Mouse (Mus musculus) ZHBTc4 (cell line): ENCODE measurements around the gene Pkd2l1.
"Not testable (repeated sequence)": the region's sequence is repeated elsewhere in the genome, so short reads cannot be mapped to it uniquely, and the experiment has no call there.

Experiments used
- DNase-seq: peaks from one replicate; pipeline ENCODE4 v3.0.0-alpha.2; 2011; ENCODE audit warnings: low read depth, low spot score

Pkd2l1 gene

DNA sequence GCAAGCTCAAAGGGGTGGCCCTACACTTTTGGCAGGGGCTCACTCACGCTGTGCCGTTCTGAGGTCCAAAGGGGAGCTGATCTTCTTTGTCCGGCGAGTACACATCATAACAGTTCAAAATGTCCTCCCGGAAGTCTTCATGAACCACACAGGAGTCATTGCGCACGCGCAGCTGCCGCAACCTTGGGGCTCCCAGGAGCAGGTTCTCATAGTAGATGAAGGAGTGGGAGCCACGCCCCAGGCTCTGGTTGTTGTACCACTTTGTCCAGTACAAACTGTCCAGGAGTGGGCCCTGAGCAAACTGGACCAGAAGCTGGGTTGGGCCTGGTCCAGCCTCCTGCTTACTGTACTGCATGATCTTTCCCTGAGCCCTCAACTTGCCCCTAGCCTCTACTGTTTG lies 35.2 kb downstream of the Pkd2l1 start:
- no peak for DNase-seq

DNA sequence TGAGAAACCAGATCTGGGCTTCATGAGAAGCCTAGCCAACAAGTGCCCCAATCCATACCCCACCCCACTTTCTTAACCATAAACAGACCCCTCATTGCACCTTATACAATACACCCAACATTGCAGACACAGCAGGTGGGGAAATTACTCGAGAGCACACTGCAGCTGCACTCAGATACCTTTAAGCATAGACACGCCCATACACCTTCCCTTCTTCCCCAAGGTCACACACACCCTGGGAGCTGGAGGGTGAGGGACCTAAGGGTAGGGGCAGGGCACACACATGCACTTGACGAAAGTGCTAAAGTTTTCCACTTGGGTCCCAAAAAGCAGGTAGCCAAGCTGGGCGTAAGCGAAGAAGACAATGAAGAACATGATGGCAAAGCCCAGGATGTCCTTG lies 38.5 kb downstream of the Pkd2l1 start:
- DNase-seq, result peak; percentile 74

DNA sequence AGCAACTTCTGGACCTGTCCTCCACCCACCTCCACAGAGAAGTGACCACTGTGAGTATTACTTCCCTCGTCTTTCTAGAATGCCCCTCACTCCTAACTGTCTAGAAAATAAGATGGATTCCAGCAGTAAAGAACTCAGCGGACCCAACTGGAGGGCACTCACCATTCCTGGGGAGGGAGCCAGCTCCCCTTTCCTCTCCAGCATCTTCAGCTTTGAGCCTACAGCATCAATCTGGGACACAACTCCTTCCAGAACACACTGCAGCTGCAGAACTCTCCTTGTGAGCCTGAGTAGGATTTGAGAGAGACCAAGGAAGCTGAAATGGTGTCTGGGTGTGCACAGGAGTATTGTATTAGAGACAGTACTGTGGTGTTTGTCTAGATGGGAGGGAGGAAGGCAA lies 43.3 kb downstream of the Pkd2l1 start:
- no peak for DNase-seq

DNA sequence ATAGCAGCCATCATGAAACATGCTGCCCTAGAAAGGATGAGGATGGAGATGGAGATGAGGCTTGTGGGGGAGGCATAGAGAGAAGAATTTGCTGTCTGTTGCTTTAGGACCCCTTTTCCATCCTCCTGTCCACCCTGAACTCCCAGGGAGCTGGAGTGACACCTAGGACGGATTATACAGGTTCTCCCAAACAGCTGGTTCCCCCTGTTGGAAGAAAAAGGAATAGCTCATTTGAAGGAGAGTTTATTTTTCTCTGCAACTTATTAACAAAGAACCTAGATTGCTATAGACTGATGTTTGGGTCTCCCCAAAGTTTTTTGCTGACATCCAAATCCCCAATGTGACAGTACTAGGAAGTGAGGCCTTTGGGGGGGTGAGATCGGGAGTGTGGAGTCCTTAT lies 43.9 kb downstream of the Pkd2l1 start:
- no peak for DNase-seq

DNA sequence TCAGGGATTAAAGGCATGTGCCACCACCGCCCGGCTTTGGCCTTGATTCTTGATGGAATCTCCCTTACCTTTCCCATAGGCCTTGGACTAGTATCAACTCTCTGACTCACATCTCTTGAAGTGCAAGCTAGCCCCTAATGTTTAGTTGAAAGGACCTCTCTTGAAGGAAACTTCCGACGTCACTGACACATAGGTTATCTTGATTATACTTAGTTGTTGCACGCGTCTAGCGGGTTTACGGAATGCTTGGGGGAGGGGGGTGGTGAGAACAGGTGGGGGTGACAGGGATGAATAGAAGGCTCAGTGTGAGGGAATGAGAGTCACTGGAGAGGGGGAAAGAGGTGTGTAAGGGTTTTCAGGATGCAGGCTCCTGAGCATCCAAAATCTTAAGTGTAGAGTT lies 45.3 kb downstream of the Pkd2l1 start:
- no peak for DNase-seq

DNA sequence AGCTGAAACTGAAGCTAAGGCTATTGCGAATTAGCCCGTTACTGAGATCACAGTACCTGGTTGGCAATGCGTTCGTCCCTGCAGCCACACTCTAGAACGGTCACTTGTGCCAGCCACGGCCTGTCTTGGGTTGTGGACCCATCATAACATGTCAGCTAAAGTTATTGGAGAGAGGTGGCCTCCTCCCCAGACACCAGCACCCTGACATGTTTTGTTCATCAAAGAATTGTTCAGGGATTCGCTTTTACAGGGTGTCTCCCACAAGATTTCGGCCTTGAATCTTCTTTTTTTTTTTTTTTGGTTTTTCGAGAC lies 45.7 kb downstream of the Pkd2l1 start:
- no peak for DNase-seq

DNA sequence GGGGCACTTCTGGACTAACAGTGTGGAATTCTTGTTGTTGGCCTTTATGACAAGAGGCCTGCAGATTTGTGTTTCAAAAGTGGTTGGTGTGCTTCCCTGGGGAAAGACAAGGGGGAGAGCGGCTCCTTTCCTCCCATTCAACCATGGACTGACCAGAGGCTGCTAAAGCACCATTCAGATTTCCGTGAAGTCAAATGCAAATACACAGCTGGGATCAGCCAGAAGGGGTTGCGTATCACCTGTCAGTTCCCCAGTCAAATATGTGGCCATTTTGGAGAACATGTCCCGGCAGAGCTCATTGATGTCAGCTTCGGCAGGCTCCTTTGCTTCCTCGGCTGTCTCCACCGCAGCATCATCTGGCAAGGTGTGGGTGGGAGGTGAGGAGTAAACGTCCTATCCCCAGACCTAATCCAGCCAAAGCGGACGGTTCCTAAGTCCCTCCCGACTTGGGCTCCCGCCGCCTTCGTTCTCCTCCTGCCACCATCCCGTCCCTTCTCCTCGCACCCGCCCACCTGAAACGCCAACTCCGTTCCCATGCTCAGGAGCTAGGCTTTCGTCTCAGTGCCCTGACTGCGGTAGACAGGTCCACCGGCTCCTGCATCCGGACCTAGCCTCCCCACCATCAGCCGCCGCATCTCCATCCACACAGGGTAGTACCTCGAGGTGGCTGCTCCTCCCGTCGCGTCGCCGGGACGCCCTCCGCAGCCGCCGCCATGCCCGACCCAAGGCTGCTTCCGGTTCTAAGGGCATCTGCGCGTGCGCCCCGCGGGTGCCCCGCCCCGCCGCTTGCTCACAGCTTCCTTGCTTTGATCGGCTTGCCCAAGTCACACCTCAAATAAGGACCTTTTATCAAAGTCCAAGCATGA lies 46.3 kb downstream of the Pkd2l1 start, which contains the start of gene Bloc1s2:
Gene Bloc1s2 (minus strand): TSS at position 745 of the 866 bp plus-strand sequence.
- DNase-seq, result peak; percentile 93

DNA sequence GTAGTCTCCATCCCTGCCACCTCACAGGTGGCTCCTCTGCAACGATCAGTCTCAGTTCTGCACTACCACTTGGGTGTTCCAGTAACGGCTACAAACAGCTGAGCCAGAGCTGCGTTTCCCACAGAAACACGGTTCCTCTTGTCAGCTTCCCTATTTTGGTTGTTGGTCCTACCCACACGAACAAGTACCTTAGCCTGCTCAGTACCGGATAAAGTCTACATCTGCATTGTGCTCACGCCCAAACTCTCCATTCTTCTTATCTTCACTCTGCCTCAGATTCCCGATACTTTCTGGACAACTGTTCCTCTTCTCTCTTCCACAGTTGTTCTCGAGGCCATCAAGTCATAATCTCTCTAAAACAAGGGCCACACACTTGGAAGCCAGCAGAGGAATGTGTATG lies 47.9 kb downstream of the Pkd2l1 start:
- DNase-seq, result no peak

DNA sequence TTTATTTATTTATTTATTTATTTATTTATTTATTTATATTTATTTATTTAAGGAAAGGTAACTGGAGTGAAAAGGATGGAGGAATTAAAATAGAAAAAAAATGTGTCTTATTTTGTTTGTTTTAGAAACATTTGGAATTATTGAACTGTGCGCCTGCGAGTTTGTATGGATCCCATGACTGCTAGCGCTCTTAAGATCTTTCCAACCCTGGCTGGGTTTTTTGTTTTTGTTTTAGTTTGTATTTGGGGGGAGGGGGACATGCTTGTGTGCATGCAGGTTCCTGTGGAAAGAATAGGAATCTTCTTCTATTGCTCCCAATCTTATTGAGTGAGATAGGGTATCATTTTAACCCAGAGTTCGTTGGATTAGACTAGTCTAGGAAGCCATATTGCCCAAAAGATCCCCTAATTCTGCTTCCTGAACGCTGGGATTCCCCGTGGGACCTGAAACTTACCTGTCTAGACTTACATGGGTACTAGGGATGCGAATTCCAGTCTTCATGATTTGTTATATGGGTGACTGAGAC lies 56.2 kb downstream of the Pkd2l1 start:
- DNase-seq, result no peak

DNA sequence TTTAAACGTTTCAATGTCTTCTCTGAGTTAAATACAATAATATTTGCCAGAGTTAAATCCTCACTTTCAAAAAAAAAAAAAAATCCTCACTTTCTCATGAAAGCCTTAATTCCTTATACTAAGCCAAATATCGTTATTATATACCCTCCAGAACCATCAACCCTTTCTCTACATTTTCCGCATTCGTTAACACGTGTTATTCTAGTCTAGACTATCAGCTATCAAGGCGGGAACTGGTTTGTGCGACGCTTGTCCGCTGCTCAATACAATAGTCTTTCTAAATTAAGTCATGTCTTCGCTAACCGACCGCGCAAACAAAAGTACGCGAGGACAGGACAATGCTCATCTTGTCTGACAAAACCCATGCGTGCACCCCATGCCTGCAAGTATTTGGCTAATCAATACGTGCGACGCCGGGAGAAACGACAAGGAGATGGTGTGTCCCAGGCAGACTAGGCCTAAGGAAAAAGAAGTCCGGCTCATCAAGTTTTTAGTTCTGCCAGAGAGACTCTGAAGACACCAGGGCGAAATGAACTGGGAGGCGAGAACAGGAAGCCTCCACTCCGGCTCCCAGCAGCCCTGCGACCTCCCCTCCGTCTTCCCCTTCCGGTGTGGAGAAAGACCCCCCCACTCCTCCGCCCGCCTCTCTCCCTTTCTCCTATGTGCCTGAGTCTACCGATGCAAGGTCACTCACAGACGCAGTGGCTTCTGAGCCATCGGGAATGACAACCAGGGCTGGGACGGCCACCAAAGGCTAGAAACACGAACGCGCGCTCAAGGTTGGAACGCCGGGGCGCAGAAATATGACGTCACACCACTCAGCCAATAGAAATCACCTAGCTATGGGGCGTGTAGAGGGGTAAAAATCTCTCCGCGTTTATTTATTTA lies 56.9 kb downstream of the Pkd2l1 start, which contains the start of gene Cwf19l1:
Gene Cwf19l1 (minus strand): TSS at position 805 of the 888 bp plus-strand sequence.
- peak; percentile 93 for DNase-seq

DNA sequence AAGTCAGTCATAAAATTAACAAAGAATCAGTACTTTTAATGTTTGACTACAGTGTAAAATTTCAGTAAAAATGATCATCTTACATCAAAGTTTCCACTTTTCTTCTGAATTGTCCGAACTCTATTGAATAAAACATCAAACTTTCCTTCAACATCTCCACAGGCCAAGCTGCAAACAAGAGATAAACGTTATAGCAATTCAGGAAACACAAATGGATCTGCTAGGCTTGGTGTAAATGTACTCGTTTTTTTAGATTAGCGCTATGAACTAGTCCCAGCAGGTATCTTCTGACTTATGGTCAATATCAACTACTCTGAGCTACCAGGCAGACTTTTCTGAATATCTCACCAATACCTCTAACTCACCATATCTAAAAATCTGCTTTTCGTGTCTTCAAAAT lies 59.3 kb downstream of the Pkd2l1 start:
- DNase-seq, result no peak

DNA sequence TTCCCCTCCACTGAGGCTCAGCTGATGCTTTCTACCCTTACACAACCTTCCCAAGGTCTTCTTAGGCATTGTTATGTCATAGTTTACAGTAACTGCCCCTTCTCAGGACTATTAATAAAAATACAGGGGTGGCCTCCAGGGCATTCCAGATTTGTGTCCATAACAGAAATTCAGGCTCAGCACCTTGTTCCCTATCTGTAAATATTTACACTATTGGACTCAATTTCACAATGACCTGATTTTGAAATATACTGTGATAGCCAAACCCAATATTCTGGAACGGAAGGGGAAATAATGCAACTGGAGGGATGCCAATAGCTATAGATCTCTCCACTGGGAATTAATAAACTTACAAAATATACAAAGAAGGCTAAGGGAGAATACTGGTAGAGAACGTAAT lies 63.7 kb downstream of the Pkd2l1 start:
- DNase-seq, result no peak

DNA sequence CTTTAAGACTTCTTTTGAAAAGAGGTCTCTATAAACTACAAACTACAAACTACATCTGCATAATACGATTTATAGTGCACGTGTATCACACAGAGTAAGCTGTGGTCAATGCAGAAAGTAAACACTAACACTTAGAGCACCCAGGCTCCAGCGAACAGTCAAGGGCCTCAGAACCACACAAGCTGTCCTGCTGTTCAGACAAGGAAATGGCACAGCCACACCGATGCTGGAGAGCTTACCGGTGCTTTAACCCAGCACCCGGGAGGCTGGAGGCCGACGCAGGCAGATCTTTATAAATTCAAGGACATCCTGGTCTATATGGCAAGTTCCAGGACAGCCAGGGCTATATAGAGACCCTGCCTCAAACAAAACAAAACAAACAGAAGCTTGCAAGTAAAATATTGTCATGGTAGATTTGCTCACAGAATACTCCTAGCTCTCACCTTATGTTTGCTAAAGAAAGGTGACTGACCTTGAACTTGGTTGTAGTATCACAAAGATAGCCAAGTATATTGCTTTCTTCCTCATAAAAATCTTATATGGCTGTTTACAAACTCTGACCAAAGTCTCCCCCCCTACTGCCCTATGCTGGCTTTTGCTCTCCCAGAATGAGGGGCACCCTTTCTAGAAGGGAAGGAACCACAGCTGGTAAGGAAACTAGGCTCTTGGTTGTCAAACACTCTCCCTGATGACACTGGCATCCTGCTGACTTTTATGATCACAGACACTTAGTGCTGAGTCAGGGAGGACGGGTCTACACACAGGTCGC lies 64.3 kb downstream of the Pkd2l1 start:
- no peak for DNase-seq

DNA sequence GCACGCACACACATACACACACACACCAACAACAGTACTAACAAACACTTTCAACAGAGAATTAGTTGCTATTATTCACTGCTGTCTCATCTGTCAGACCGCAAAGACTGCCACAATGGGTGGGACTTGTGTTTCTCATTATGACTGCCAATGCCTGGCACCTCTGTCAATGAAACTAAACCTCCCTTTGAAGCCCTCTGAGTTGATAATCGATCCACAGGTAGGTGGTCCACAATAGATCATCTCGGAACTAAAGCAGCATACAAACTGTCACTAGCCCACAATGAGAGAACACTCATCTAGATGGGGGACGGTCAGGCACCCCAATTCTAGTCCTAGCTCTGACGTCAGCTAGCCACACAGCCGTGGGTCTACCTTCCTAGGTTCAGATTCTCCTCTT lies 71.1 kb downstream of the Pkd2l1 start:
- DNase-seq, result no peak

DNA sequence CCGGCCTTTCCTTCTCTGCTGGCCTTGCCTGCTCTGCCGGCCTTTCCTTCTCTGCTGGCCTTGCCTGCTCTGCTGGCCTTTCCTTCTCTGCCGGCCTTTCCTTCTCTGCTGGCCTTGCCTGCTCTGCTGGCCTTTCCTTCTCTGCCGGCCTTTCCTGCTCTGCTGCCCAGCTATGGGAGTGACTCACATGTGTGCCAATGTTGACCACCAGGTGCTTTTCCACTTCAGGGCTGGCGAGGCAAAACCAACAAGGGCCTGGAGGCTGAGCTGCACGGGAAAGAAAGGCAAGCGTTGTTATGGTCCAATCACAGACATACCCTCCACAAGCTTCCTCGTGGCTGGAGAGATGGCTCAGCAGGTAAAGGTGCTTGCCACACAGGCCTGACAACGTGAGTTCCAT lies 71.6 kb downstream of the Pkd2l1 start:
- not testable (repeated sequence) for DNase-seq

DNA sequence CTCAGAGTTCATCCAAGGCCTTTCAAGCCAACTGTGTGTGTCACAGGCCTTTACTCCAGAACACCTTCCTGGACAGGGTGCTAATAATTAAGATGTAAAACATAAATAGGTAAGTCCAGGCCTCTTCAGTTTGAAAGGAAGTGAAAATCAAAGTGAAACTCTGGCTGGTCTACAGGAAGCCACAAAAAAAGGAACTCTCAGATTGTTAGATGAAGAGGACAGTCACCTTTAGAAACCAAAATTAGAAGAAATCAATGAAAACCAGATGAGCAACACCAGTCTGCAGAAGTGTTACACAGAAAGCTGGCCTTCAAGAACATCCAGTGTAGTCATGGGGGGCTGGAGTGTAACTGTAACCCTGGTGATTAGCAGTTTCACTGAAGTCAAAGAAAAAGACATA lies 74.4 kb downstream of the Pkd2l1 start:
- no peak for DNase-seq

DNA sequence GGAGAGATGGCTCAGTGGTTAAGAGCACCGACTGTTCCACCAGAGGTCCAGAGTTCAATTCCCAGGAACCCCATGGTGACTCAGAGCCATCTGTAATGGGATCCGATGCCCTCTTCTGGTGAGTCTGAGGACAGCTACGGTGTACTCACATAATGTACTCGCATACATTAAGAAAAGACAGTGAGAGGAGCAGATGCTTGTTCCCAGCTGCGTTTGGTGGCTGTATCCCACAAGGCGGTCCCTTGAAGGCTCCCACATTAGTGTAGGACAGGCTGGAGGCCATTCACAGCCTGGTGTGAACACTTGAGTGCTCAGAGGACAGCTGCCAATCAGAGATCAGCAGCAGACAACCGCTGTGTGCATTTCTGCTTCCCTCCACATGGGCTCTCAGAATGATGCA lies 80.5 kb downstream of the Pkd2l1 start:
- DNase-seq, result peak; percentile 71

DNA sequence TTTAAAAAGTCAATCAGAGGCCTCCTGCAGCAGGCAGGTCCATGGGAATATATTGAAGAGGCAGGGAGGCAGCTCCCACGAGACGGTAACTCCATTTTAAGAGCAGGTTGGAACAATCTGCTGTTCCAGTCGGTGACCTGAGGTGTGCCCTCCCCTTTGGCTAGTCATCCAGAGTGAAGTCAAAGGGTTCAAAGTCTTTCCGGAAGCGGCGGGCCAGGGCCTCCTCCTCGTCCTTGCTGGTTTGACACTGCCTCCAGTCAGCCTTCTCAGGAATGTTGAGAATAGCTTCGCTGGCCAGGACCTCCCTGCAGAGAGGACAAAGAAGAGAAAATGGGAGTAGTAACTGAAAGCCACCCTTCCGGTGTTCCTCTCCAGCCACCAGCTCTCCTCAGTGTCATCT lies 81.9 kb downstream of the Pkd2l1 start:
- DNase-seq, result peak; percentile 27

DNA sequence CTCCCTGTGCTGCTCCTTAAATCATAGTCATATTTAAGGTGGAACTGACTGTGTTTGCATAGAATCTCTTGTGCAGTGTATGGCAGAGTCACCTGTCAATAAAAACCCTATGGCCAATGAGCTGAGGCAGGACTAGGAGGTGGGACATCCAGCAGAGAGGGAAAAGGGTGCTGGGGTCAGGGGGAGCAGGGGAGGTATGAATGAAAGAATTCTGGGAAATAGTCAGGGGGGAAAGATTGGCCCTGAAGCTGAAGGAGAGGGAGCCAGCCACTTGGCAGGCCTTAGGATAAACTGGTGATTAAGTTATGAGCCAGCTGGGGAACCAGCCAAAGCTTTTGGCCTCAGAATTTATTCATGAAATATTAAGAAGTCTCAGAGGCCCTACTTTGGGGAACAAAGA lies 83.2 kb downstream of the Pkd2l1 start:
- no peak for DNase-seq

DNA sequence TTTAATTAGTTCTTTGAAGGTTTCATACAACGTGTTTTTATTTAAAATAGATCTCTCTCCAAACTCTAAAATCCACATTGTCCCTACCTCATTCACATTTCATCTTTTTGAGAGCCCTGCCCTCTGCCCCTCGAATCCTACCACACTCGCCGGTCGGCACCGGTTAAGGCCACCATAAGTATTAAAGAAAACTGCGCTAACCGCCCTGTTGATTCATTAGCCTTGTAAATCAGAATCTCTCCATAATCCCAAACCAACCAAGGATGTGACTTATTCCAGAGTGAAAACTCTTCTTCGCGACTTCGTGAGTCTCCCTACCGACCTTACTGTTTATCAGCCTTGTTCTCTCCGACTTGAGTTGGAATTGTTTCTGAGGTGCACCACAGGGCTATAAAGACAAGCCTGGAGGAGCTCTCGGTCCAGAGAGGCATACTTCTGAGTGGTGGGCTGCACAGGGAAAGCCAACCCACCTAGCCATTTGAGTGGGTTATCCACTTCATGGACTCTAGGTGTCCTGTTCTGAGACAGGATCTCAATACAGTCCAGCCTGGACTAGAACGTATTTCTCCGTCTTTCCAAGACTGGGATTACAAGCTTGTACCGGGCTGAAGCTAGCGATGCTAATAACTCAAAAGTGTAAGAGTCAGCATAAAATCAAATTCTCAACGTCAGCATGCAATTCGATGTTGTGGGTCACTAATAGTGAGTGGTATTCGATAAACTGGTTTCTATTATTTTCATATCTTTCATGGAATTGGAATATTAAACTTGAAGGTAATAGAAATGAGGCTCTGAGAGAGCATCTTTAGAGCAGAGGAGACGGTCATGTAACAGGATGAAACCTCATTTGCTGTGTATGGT lies 84.4 kb downstream of the Pkd2l1 start:
- DNase-seq, result no peak
